Mouse (Mus musculus) MEL (cell line): Measurements from ENCODE around the gene Vcan. TPM values are rescaled to one million over a fixed set of nuclear protein-coding genes. Genes with fewer than 3 reads are reported as not detected.

Source experiments
- DNase-seq: peaks from one replicate; pipeline ENCODE4 v3.0.0; 2011; ENCODE audit warnings: low read depth, low spot score
- H3K27ac ChIP-seq: 2 replicates; pipeline ENCODE4 v1.5.1; 2012; ENCODE audit warnings: low read depth, mild to moderate bottlenecking, control low read depth, low read length, moderate library complexity; ENCODE audit not compliant: control insufficient read depth
- H3K27me3 ChIP-seq, 2 experiments: fragments of 150-350 bp in 1 of 2; sonication (generic) in 1 of 2; 2 replicates each; pipeline ENCODE4 v1.6.1; 2012; ENCODE audit warnings: low read length in 2 of 2, mild to moderate bottlenecking in 2 of 2, improper control_type of control experiment in 1 of 2, moderate library complexity in 1 of 2; ENCODE audit not compliant: insufficient read depth in 2 of 2, control insufficient read depth in 1 of 2
- H3K36me3 ChIP-seq, 2 experiments: 2 replicates each; pipeline ENCODE4 v1.6.1; 2012 to 2014; ENCODE audit warnings: low read length in 2 of 2, improper control_type of control experiment in 1 of 2, inconsistent platforms in 1 of 2, mild to moderate bottlenecking in 1 of 2; ENCODE audit not compliant: insufficient read depth in 2 of 2, control insufficient read depth in 1 of 2
- H3K4me1 ChIP-seq, 2 experiments: fragments of 150-350 bp in 1 of 2; sonication (generic) in 1 of 2; 2 replicates each; pipeline ENCODE4 v1.6.1; 2012; ENCODE audit warnings: low read length in 2 of 2, improper control_type of control experiment in 1 of 2, mild to moderate bottlenecking in 1 of 2; ENCODE audit not compliant: insufficient read depth in 2 of 2, control insufficient read depth in 1 of 2
- H3K4me3 ChIP-seq, 2 experiments: fragments of 150-350 bp in 1 of 2; sonication (generic) in 1 of 2; 2 replicates each; pipeline ENCODE4 v1.5.1; 2012; ENCODE audit warnings: low read depth in 2 of 2, low read length in 2 of 2, mild to moderate bottlenecking in 2 of 2, moderate library complexity in 2 of 2, control low read depth in 1 of 2, improper control_type of control experiment in 1 of 2; ENCODE audit not compliant: control insufficient read depth in 1 of 2, insufficient read depth in 1 of 2
- H3K79me2 ChIP-seq: 2 replicates; pipeline ENCODE4 v1.6.1; 2012; ENCODE audit warnings: mild to moderate bottlenecking, low read length, moderate library complexity; ENCODE audit not compliant: control insufficient read depth, poor library complexity, insufficient read depth
- H3K9ac ChIP-seq: 2 replicates; pipeline ENCODE4 v1.6.1; 2012; ENCODE audit warnings: low read depth, mild to moderate bottlenecking, control low read depth, low read length, moderate library complexity; ENCODE audit not compliant: control insufficient read depth, poor library complexity, severe bottlenecking
- H3K9me3 ChIP-seq: fragments of 150-350 bp; sonication (generic); replicated peaks from 2 replicates; pipeline ENCODE4 v1.6.1; 2012; ENCODE audit warnings: mild to moderate bottlenecking, low read length, improper control_type of control experiment, moderate library complexity; ENCODE audit not compliant: insufficient read depth
- CHD2 ChIP-seq: IDR thresholded peaks from 2 replicates; pipeline ENCODE4 v1.6.1; 2011; ENCODE audit warnings: low read length, improper control_type of control experiment
- CTCF ChIP-seq, 3 experiments: IDR thresholded peaks in 2 of 3; conservative IDR thresholded peaks in 1 of 3; 2 replicates each; pipeline ENCODE4 v1.5.1; 2011 to 2012; ENCODE audit warnings: low read length in 3 of 3, low read depth in 2 of 3, mild to moderate bottlenecking in 2 of 3, improper control_type of control experiment in 1 of 3, inconsistent platforms in 1 of 3, mixed read lengths in 1 of 3, moderate library complexity in 1 of 3; ENCODE audit not compliant: control insufficient read depth in 1 of 3, insufficient read depth in 1 of 3, poor library complexity in 1 of 3, severe bottlenecking in 1 of 3
- E2F4 ChIP-seq: IDR thresholded peaks from 2 replicates; pipeline ENCODE4 v1.6.1; 2011; ENCODE audit warnings: low read depth, low read length, improper control_type of control experiment, borderline replicate concordance
- EP300 ChIP-seq, 2 experiments: IDR thresholded peaks; 2 replicates each; pipeline ENCODE4 v1.6.1; 2011; ENCODE audit warnings: improper control_type of control experiment in 2 of 2, low read length in 2 of 2, low read depth in 1 of 2, mild to moderate bottlenecking in 1 of 2
- GATA1 ChIP-seq: IDR thresholded peaks from 2 replicates; pipeline ENCODE4 v1.6.1; 2011; ENCODE audit warnings: low read depth, low read length, improper control_type of control experiment
- JUND ChIP-seq: IDR thresholded peaks from 2 replicates; pipeline ENCODE4 v1.6.1; 2011; ENCODE audit warnings: low read depth, mild to moderate bottlenecking, improper control_type of control experiment, low read length
- KAT2A ChIP-seq: conservative IDR thresholded peaks from 2 replicates; pipeline ENCODE4 v1.6.1; 2012; ENCODE audit warnings: low read depth, low read length, improper control_type of control experiment, inconsistent platforms
- MAX ChIP-seq: IDR thresholded peaks from 2 replicates; pipeline ENCODE4 v1.6.1; 2011; ENCODE audit warnings: low read length, improper control_type of control experiment
- MEF2A ChIP-seq: IDR thresholded peaks from 2 replicates; pipeline ENCODE4 v1.6.1; 2014; ENCODE audit warnings: low read depth, mild to moderate bottlenecking, inconsistent platforms, low read length, improper control_type of control experiment; ENCODE audit not compliant: poor library complexity, insufficient replicate concordance, severe bottlenecking; ENCODE audit errors: extremely low read depth
- MXI1 ChIP-seq: IDR thresholded peaks from 2 replicates; pipeline ENCODE4 v1.6.1; 2011; ENCODE audit warnings: mild to moderate bottlenecking, low read depth, low read length, improper control_type of control experiment
- RAD21 ChIP-seq: IDR thresholded peaks from 2 replicates; pipeline ENCODE4 v1.6.1; 2011; ENCODE audit warnings: mild to moderate bottlenecking, low read depth, low read length, improper control_type of control experiment
- RCOR1 ChIP-seq: IDR thresholded peaks from 2 replicates; pipeline ENCODE4 v1.6.1; 2012; ENCODE audit warnings: low read depth, mild to moderate bottlenecking, inconsistent platforms, low read length, improper control_type of control experiment
- SIN3A ChIP-seq: IDR thresholded peaks from 2 replicates; pipeline ENCODE4 v1.6.1; 2012; ENCODE audit warnings: low read length, improper control_type of control experiment, inconsistent platforms
- SMC3 ChIP-seq: IDR thresholded peaks from 2 replicates; pipeline ENCODE4 v1.6.1; 2011; ENCODE audit warnings: low read depth, low read length, improper control_type of control experiment
- TAL1 ChIP-seq: IDR thresholded peaks from 2 replicates; pipeline ENCODE4 v1.6.1; 2012; ENCODE audit warnings: mild to moderate bottlenecking, inconsistent platforms, low read length, moderate library complexity, mixed read lengths
- USF1 ChIP-seq: IDR thresholded peaks from 2 replicates; pipeline ENCODE4 v1.6.1; 2014; ENCODE audit warnings: low read depth, mild to moderate bottlenecking, inconsistent platforms, low read length, improper control_type of control experiment, moderate library complexity
- ZC3H11A ChIP-seq: IDR thresholded peaks from 2 replicates; pipeline ENCODE4 v1.6.1; 2012; ENCODE audit warnings: low read depth, mild to moderate bottlenecking, inconsistent platforms, low read length, improper control_type of control experiment
- ZKSCAN1 ChIP-seq: IDR thresholded peaks from 2 replicates; pipeline ENCODE4 v1.6.1; 2012; ENCODE audit warnings: low read depth, mild to moderate bottlenecking, inconsistent platforms, low read length, improper control_type of control experiment, moderate library complexity
- polyA plus RNA-seq, 2 experiments: library from polyadenylated mRNA; stranded (reverse) in 1 of 2; unstranded in 1 of 2; fragments of >175 nt in 1 of 2; fragments of >200 nt in 1 of 2; gene quantifications; 2 replicates each; pipeline versions ENCODE4 v1.2.1 to v1.2.4; 2012; ENCODE audit warnings: low replicate concordance in 2 of 2, low read depth in 1 of 2; ENCODE audit not compliant: insufficient read length in 2 of 2, insufficient read depth in 1 of 2, missing spikeins in 1 of 2
- total RNA-seq: library from RNA; depleted of rRNA; stranded (reverse); fragments of 300-350 nt; gene quantifications from 2 replicates; pipeline ENCODE4 v1.2.3, GENCODE M21; 2012

Vcan gene
- total and polyA plus RNA-seq, 3 experiments, result 0.10 TPM; not detected in 2

- Histone ChIP-seq H3K79me2 (no peaks in the 10 kb centered on the region), H3K27me3 (no peaks in the 10 kb centered on the region), H3K9me3 (no peaks in the 10 kb centered on the region), H3K4me3 (no peak overlapping the region), H3K4me1 (no peaks in the 10 kb centered on the region), H3K36me3 (no peaks in the 10 kb centered on the region), H3K9ac (no peak overlapping the region), H3K27ac (no peak overlapping the region)
- peak; percentile 66 for DNase-seq
- TF ChIP-seq SIN3A (no peak), ZC3H11A (peak; percentile 56), CTCF (IDR thresholded peaks at IDR 0.05 in 2 of 3, conservative IDR thresholded peaks at IDR 0.05 in 1 of 3; ENCODE audit: control insufficient read depth in 1 of 3, insufficient read depth in 1 of 3, low read depth in 2 of 3, low read length in 3 of 3, poor library complexity in 1 of 3, severe bottlenecking in 1 of 3) (peak; percentile 39 to 73 (median 70)), SMC3 (peak; percentile 75), RCOR1 (peak; percentile 74), RAD21 (peak; percentile 66)
These were observed 108.1 kb downstream of the Vcan start for GRCm38 (mm10) chr13:89634137-89634683.

GRCm38 (mm10) chr13:89619064-89619463 is 123.2 kb downstream of the Vcan start:
- Histone ChIP-seq H3K27me3 (no peaks in the 10 kb centered on the region), H3K9ac (no peak overlapping the region), H3K79me2 (no peaks in the 10 kb centered on the region), H3K27ac (no peak overlapping the region), H3K4me1 (no peaks in the 10 kb centered on the region), H3K36me3 (no peaks in the 10 kb centered on the region), H3K9me3 (no peaks in the 10 kb centered on the region), H3K4me3 (no peak overlapping the region)
- no peak for DNase-seq
- TF ChIP-seq CTCF (IDR thresholded peaks at IDR 0.05 in 2 of 3, conservative IDR thresholded peaks at IDR 0.05 in 1 of 3; ENCODE audit: control insufficient read depth in 1 of 3, insufficient read depth in 1 of 3, low read depth in 2 of 3, low read length in 3 of 3, poor library complexity in 1 of 3, severe bottlenecking in 1 of 3) (peak in 1 of 3 experiments; percentile 12; a peak in 1 of 6 replicates), ZC3H11A (no peak)

- Histone ChIP-seq H3K27me3 (no peaks in the 10 kb centered on the region), H3K9ac (no peak overlapping the region), H3K4me3 (no peak overlapping the region), H3K4me1 (no peaks in the 10 kb centered on the region), H3K9me3 (no peaks in the 10 kb centered on the region), H3K36me3 (no peaks in the 10 kb centered on the region), H3K27ac (no peak overlapping the region), H3K79me2 (no peaks in the 10 kb centered on the region)
- TF ChIP-seq MXI1 (no peak), JUND (no peak), GATA1 (no peak), MEF2A (no peak), CHD2 (no peak), USF1 (no peak), TAL1 (no peak), EP300 (IDR thresholded peaks at IDR 0.05; ENCODE audit: low read depth in 1 of 2, low read length in 2 of 2) (no peak), ZKSCAN1 (no peak), CTCF (IDR thresholded peaks at IDR 0.05 in 2 of 3, conservative IDR thresholded peaks at IDR 0.05 in 1 of 3; ENCODE audit: control insufficient read depth in 1 of 3, insufficient read depth in 1 of 3, low read depth in 2 of 3, low read length in 3 of 3, poor library complexity in 1 of 3, severe bottlenecking in 1 of 3) (no peak), KAT2A (no peak), ZC3H11A (no peak), E2F4 (no peak), MAX (no peak)
- DNase-seq, result no peak
These were observed 134.9 kb downstream of the Vcan start for GRCm38 (mm10) chr13:89607399-89607798.
